Mouse (Mus musculus) lung, adult 2 months (tissue): Measurements from ENCODE around the gene Mbnl1.

Source experiments
- CTCF ChIP-seq: fragments of 200-500 bp; IDR thresholded peaks from 2 replicates; pipeline ENCODE4 v1.5.1; 2011; ENCODE audit warnings: mild to moderate bottlenecking, low read length, control low read depth; ENCODE audit not compliant: insufficient read depth
- POLR2A ChIP-seq: fragments of 200-500 bp; IDR thresholded peaks from 2 replicates; pipeline ENCODE4 v1.6.1; 2011; ENCODE audit warnings: low read depth, mild to moderate bottlenecking, control low read depth, low read length, borderline replicate concordance; ENCODE audit errors: extremely low read depth

DNA sequence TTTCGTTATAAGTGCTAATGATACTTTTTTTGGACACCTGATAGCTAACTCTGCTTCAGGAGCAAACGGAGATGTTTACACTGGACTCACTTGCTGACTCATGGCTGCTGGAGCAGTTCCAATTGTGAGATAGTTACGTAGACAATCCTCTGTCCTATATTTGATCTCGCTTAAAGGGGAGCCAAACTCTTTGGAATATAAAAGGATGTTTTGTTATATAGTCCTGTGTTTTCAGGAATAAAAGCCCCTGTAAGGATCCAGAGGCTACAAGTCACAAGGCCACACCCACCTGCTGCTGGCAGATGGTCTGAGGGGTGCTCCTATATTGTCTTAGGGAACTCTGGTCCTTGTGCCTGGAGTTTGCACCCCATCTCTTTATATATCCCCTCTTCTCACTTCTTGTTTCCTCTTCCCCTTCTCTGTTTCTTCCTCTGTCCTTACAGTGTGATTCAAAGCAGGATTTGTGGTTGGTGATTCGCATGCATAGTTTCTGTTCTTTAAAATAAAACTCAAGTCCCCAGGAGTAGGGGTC, 97.9 kb downstream of the Mbnl1 start:
- TF ChIP-seq CTCF: no peak
- TF ChIP-seq POLR2A: no peak
